8 mouse cellular contexts compared by ENCODE assay signal in genomic region chr17:72836158-72837115, GRCm38 (mm10). TPM values are rescaled to one million over a fixed set of nuclear protein-coding genes. Genes with fewer than 3 reads are reported as not detected.
DNase-seq lines count a peak whose midpoint lies in the region; ATAC-seq and TF ChIP-seq lines count a peak whose summit lies in the region.

TSS of gene Ypel5 (plus strand) at chr17:72836453.

- H3K36me3 ChIP-seq in megakaryocyte, embryonic 14.5 days (replicated peaks; ENCODE audit: low read length): peaks cover 15% of the 10 kb centered on the region

- DNase-seq in gastrocnemius, adult 8-10 months (ENCODE audit: low spot score in 2 of 2): peak; percentile 97 to 98
- DNase-seq in hindlimb bud, embryonic 11.5 days (ENCODE audit: extremely low spot score, low read depth, low spot score): peak; percentile 83
- peak; percentile 87 to 99 for DNase-seq in left cerebral cortex, adult 8-10 months (ENCODE audit: low spot score in 2 of 2)
- DNase-seq in right cerebral cortex, postnatal 10 days (ENCODE audit: low spot score in 2 of 2): peak; percentile 99
- peak; percentile 97 for DNase-seq in urinary bladder, postnatal 25 days (ENCODE audit: low spot score)

- H3K27me3 ChIP-seq in megakaryocyte, embryonic 14.5 days (replicated peaks): peaks cover 2% of the 10 kb centered on the region

- H3K4me1 ChIP-seq in cortical plate, adult 2 months (ENCODE audit: control insufficient read depth, insufficient read depth, low read length): peaks cover 2% of the 10 kb centered on the region; the same call in 1 of the 2 replicates
- peaks cover 27% of the 10 kb centered on the region for H3K4me1 ChIP-seq in megakaryocyte, embryonic 14.5 days

- no peaks in the 10 kb centered on the region for H3K9me3 ChIP-seq in megakaryocyte, embryonic 14.5 days

- H3K4me3 ChIP-seq in cortical plate, adult 2 months (ENCODE audit: insufficient read depth, low read length): peak within 1 kb of the TSS; percentile 89
- H3K4me3 ChIP-seq in megakaryocyte, embryonic 14.5 days (replicated peaks): peak within 1 kb of the TSS; percentile 98

- TF ChIP-seq POLR2A in cortical plate, adult 2 months (IDR thresholded peaks at IDR 0.05; ENCODE audit: extremely low read depth, insufficient read depth, low read length): peak; percentile 84

- ATAC-seq in activated CD4-positive, CD25-positive, alpha-beta regulatory T cell, adult 4 months: peak; percentile 93

- peak within 1 kb of the TSS; percentile 100 for H3K27ac ChIP-seq in cortical plate, adult 2 months (ENCODE audit: insufficient read depth, low read length)

- peak; percentile 14; the same call in 1 of the 2 replicates for TF ChIP-seq CTCF in cortical plate, adult 2 months (IDR thresholded peaks at IDR 0.05; ENCODE audit: extremely low read depth, insufficient read depth, low read length)

RNA-seq across cellular contexts. Expression of gene Ypel5, which starts in this region (rescaled TPM):
- polyA plus RNA-seq in activated CD4-positive, CD25-positive, alpha-beta regulatory T cell, adult 4 months (2017; shearing (Covaris generic)): 10 to 100 TPM; 81.9 to 84.1 TPM
- 72.9 and 73.3 TPM in 2 replicates for polyA plus RNA-seq in cortical plate, adult 2 months (2012; rRNA removed)
- total RNA-seq in gastrocnemius, adult 8-10 months (2022): 10 to 100 TPM; 34.8 to 37.4 (median 35.5) TPM
- total RNA-seq in left cerebral cortex, adult 8-10 months (2022): 100 to 1,000 TPM in 2 of 4 experiments, 10 to 100 TPM in 2; 93.5 to 107 (median 99.7) TPM
- 12.3 and 16.9 TPM in 2 replicates for polyA plus RNA-seq in megakaryocyte, embryonic 14.5 days (2012; ENCODE audit: insufficient read depth, low replicate concordance)

Comparison
In these comparisons a context has a peak if more than half of its experiments do, and no peak if none do; other contexts are left out.
1. Peak in every context shown above with its lines: DNase-seq, ATAC-seq, H3K4me3 ChIP-seq and H3K27ac ChIP-seq.